Mouse (Mus musculus): Measurements from ENCODE around the gene Banf2.

- no peak for TF ChIP-seq POLR2A (IDR thresholded peaks at IDR 0.05; ENCODE audit: control insufficient read depth in 1 of 2, insufficient read depth in 1 of 2, low read depth in 1 of 2, low read length in 2 of 2, poor library complexity in 1 of 2)
- TF ChIP-seq JUND (IDR thresholded peaks at IDR 0.05; ENCODE audit: low read depth, low read length) = no peak
- TF ChIP-seq GABPA (IDR thresholded peaks at IDR 0.05; ENCODE audit: low read depth, low read length) = no peak
- TF ChIP-seq SMC3 (IDR thresholded peaks at IDR 0.05; ENCODE audit: low read depth, low read length) = no peak
- no peak for TF ChIP-seq RCOR1 (IDR thresholded peaks at IDR 0.05; ENCODE audit: low read depth, low read length)
- TF ChIP-seq CHD2 (IDR thresholded peaks at IDR 0.05; ENCODE audit: low read length) = no peak
- TF ChIP-seq CTCF (IDR thresholded peaks at IDR 0.05 in 2 of 3, conservative IDR thresholded peaks at IDR 0.05 in 1 of 3; ENCODE audit: control insufficient read depth in 1 of 3, insufficient read depth in 1 of 3, low read depth in 2 of 3, low read length in 3 of 3, poor library complexity in 1 of 3, severe bottlenecking in 1 of 3) = no peak
- no peak for TF ChIP-seq GATA1 (IDR thresholded peaks at IDR 0.05; ENCODE audit: low read depth, low read length)
- no peak for TF ChIP-seq RAD21 (IDR thresholded peaks at IDR 0.05; ENCODE audit: low read depth, low read length)
Observed at GRCm38 (mm10) chr2:144003544-144003943, 29.3 kb upstream of the Banf2 start.
